Mouse (Mus musculus): Measurements from ENCODE around the gene Krtap31-2.

- TF ChIP-seq POLR2A (IDR thresholded peaks at IDR 0.05; ENCODE audit: insufficient read depth, low read length) (no peak), CTCF (IDR thresholded peaks at IDR 0.05; ENCODE audit: low read depth, low read length) (no peak)
These were observed 1.7 kb downstream of the Krtap31-2 start for GRCm38 (mm10) chr11:99937751-99938264.

Measured in ES-Bruce4 (cell line).